Mouse (Mus musculus): ENCODE data around the gene Gm11172.
A peak's percentile ranks its signal among the peaks of the same experiment; 100 is the strongest.
"Not testable (repeated sequence)": the region's sequence is repeated elsewhere in the genome, so short reads cannot be mapped to it uniquely, and the experiment has no call there.

The Gm11172 gene

DNA sequence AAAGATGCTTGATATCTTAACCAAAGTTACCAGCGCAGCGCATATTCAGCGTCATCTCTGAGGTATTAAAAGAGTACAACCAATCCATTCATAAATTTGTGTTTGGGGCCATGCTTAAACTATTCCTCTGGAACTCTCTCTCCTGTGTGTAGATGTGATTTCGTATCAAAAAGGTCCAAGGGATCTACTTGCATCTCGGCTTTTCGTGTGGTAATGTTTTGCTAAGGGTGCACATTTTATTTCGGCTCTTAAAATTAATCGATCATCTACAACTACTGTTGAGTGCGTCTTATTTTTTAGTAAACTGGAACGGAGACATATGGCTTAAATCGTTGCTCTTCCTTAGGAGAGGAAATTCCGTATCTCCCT, 21.8 kb downstream of the Gm11172 start:
- DNase-seq (ENCODE audit: low spot score in 2 of 2): no peak

DNA sequence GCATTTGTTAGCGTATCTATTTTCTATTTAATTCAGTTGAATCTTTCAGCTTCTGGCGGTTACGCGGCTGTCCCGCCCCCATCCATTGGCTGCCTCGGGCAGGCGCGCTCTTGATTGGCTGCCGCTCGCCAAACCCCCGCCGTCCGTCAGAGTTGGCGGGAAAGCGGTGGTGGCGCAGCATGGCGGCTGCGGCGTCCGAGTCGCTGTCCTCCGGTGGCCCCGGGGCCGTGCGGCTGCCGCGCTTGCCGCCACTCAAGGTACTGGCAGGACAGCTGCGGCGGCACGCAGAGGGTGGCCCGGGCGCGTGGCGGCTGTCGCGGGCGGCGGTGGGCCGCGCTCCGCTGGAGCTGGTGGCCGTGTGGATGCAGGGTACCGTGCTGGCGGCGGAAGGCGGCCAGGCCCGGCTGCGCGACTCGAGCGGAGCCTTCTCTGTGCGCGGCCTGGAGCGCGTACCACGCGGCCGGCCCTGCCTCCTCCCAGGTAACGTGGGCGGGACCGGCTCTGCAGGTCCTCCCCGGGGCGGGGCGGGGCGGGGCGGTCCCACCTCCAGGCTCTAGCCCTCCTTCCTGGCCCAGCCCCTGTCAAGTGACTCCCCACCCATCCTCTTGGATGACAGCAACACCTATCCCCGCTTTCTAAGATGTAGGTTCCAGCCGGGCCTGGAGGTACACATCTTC, 22.3 kb downstream of the Gm11172 start, which contains the start of gene Rmi2:
Rmi2 (plus strand) TSS at position 149 of the 677 bp plus-strand sequence.
- peak; percentile 61 to 82 for DNase-seq (ENCODE audit: low spot score in 2 of 2)

DNA sequence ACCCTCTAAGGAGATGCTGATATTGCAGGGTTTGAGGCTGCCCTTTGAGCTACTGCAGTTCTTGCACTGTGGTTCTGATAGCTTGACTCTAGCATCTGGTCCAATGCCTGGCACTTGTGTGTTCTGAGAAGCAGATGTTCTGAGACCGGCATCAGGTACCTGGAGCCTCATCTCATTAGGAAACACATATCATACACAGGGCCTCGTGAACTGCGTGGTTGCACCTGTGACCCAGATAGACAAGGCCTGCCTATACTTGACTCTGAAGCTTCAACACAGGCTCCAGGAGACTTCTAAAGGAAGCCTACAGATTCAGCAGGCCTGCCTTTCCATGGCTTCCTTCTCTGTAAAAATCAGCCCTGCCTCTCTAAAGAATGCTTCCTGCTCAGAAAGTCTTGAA, 23.7 kb downstream of the Gm11172 start:
- no peak for DNase-seq (ENCODE audit: low spot score in 2 of 2)

DNA sequence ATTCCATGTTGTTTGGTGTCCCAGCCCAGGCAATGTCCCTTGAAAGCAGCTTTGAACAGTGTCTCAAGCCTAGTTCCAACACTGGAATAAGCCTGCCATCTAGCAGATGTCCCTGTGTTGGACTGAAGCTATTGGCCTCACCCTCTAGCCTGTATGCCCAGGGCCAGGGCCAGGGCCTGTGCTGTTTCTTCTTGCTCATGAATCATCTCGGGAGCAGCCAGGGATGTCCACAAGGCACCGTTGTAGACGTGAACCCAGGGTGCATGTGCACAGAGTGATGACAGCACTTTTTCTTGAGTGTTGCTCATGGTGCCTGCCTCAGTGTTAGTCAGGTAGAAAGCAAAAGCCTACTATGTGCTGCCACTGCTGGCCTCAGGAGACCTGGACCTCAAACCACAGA, 24.5 kb downstream of the Gm11172 start:
- DNase-seq (ENCODE audit: low spot score in 2 of 2): no peak

DNA sequence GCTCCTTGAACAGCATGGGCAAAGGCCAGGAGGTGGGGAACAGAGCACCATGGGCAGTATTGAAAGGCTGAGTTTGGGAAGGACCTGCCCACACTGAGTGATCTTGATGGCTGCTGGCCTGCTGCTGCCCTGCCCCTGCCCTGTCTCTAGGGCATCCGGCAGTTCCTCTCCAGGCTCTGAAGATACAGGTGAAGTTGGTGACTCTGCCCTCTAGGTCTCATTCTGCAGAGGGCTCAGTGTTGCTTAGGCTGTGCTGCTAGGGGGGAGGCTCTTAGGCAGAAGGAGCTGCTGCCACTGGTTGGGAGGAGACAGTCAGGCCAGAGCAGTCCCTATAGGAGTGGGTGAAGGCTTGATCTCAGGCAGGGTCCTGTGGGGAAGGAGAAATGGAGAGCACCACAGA, 25.2 kb downstream of the Gm11172 start:
- DNase-seq (ENCODE audit: low spot score in 2 of 2): no peak

DNA sequence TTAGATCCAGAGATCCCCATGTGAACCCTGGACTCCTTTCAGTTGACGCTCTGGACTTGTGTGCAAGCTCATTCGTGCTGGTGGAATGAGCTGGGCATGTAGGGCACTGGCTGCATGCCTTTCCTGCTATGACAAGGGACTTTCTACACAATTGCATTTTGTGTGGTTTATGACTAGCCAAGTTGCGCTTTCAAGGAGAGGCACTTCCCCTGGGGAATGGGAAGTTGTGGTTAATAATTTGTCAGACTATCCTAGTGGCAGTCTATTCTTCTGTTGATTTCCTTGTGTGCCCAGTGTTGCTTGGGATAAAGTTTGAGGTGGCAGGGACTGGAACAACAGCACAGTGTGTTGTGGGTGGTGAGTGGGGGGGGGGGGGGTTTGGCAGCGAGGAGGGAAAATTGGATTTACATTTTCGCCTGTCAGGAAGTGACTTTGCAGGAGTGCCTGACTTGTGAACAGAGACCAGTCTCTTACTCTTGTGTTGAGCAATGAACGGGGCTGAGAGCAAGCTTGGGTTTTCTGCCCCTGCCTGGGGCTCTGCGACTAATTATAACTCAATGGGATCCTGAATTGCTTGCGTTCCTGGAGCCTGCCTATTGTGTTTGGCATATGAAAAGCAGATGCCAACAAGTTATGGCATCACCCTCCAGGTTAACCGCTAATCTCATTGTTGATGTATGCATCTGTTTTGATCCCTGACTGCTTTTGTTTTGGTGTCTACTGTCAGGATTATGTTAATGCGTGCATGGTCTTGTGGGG, 26.0 kb downstream of the Gm11172 start:
- no peak for DNase-seq (ENCODE audit: low spot score in 2 of 2)

DNA sequence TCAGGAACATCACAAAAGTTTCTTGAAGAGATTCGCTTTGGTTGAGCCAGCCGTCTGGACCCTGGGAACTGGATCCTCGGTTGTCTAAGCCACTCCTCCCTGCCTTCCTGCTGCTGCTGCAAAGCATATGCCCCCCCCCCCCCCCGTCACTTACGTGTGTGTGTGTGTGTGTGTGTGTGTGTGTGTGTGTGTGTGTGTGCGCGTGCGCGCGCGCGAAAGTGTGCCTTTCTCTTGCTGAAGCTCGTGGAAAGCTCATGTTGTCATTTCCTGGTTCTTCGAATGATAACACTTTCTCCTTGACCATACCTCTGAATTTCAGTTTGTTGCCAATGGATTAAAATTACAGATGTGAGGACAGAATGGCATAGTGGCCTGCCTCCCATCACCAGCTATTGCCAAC, 27.3 kb downstream of the Gm11172 start:
- DNase-seq (ENCODE audit: low spot score in 2 of 2): no peak

DNA sequence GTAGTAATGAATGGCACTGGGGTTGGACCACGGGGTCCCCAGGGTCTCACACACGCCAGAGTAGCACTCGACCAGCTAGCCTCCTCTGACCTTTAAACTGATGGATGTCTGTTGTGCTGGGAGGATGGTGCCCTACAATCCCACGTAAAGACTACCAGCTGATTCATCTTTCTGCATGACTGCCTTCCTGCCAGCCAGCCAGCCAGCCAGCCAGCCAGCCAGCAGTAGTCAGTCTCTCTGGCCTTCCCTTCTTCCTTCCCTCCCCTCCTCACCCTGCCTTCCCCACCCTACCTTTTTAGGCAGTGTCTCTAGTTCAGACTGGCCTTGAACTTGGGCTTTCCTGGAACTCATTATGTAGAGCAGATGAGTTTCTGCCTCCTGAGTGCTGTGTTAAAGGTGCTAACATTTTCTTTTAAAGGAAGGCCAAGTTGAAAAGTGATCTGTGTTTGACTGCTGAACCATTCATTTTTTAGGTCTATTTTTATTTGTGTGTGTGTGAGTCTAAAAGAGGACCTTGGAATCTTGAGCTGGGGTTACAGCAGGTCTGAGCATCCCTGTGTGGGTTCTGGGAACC, 29.7 kb downstream of the Gm11172 start:
- DNase-seq (ENCODE audit: low spot score in 2 of 2): no peak

DNA sequence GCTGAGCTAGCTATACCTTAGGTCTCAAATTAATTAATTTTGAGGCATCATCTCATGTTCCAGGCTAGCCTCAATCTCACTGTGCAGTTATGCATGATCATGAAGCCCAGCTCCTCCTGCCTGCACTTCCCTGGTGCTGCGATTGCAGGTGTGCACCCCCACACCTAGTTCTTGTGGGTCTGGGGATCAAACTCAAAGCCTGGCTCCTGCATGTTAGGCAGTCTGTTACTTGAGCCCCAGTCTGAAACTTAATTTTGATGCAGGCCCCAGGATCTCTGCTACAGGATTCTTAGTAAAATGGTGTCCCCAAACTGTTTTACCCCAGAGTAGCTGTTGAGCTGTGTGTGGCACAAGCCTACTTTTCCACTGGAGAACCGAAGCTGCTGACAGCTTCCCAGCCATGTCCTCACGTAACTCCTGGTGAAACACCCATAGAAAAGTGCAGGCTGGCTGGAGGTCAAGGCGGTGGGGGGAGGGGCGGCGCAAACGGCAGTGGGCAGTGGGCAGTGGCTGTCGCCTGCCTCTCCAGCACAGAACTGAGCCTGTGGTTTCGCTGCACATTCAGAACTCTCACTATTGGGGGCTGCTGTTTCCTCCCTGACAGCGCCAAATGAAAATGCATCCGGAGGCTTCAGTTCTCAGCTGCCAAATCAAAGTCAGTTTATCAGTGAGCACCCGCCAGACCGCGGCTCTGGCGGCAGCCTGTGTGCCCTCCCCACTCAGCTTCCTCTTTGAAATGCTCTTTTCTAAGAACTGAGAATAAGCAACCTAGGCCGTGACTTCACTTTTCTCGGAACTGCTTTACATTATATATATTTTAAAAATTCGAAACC, 31.0 kb downstream of the Gm11172 start:
- no peak for DNase-seq (ENCODE audit: low spot score in 2 of 2)

DNA sequence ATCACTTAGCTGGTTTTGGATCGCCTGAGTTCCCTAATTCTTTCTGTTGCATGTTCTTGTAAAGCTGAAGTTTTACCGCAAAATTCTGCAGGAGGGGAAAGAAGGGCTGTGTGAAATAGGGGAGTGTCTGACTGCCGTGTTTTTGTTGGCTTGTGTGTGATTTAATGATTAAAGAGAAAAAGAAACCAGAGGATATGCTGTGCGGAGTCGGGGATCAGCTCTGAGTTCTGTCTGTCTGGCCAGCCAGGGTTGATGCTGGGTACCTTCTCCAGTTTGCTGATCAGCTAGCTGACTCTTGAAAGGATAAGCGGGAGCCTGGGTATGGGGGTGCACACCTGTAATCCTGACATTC, 31.6 kb downstream of the Gm11172 start:
- no peak for DNase-seq (ENCODE audit: low spot score in 2 of 2)

DNA sequence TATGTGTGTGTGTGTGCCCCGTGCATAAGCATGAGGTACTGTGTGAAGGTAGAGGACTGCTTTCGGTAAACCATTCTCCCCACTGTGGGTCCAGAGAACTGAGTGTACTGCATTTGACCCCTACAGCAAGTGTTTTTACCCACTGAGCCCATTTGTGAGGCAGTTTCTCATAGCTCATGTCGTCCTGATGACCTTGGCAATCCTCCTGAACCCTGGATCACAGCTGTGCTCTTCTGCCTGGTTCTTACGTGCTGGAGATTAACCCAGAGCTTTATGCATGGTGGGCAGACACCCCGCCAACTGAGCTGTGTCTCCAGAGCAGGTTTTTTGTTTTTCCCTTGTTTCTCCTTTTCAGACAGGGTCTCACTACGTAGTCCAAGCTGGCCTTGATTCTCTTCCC, 33.2 kb downstream of the Gm11172 start:
- DNase-seq (ENCODE audit: low spot score in 2 of 2): no peak

DNA sequence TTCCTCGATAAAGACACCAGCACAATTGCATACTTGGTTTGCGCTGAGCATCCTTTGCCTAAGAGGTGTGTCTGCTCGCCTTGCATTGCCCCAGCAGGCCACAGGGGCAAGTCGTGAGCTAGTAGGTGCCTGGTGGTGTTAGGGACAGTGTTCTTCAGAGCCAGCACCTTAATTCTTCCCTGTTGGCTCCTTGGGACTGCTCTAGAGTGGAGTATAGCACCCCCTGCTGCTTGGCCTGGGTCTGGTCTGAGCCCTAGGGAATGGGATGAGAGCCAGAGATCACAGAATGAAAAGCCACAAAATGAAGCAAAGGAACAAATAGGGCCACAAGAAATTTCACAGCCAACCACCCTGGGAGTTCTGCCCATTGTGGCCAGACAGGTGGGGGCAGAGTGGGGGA, 33.8 kb downstream of the Gm11172 start:
- peak in 1 of 2 experiments; percentile 44 for DNase-seq (ENCODE audit: low spot score in 2 of 2)

DNA sequence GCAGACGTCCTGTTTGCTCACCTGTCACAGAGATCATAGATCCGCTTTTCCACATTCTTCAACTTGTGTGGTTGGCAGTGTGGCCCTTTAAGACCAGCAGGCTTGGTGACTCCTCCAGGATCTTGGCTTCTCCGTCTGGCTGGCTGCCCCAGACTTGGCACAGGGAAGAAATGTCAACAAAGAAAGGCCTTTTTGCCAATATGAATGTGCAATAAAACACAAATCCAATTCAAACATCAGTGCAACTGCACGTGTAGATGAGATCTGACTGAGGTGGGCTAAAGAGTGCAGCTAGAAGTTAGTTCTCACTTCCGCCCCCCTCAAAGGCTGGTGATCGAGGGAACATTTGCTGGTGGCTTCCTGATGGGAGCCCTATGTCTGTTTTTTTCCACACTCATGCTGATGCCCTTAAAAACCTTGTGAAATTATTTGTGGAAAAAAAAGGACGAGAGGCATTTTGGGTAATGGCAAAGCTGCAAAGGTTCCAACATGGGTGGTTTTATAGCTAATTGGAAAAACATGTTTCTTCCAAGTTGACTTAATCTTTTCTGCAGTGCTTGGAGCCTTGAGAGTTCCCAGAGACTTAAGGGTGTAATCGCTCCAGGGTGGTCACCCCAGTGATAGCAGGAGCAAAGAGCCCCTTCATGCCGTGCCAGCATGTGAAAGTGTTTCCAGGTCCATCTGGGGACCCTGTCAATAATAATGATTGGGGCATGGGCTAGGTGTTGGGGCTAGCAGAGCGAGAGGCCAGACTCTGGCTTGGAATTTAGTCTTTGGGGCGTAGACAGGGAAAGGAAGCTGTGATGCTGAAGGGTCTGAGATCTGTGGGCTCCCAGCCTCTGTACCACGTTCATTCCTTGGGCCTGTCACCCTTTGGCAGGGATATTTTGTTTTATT, 37.5 kb downstream of the Gm11172 start:
- no peak for DNase-seq (ENCODE audit: low spot score in 2 of 2)

DNA sequence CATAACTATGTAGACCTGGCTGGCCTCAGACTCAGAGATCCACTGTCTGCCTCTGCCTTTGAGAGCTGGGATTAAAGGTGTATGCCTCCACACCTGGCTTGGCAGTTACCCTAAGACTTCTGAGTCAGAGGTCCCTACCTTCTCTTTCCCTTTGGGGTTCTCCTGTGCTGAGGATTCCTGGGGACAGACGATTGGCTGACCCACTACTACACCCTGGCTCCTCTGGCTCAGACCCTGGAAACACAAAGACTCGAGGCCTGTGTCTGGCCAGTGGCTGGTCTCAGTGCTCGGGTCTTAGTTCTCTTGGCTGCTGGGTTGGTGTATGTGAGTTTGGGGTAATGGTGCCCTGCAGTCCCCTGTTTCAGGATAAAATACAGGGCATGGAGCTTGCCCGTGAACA, 38.2 kb downstream of the Gm11172 start:
- no peak for DNase-seq (ENCODE audit: low spot score in 2 of 2)

DNA sequence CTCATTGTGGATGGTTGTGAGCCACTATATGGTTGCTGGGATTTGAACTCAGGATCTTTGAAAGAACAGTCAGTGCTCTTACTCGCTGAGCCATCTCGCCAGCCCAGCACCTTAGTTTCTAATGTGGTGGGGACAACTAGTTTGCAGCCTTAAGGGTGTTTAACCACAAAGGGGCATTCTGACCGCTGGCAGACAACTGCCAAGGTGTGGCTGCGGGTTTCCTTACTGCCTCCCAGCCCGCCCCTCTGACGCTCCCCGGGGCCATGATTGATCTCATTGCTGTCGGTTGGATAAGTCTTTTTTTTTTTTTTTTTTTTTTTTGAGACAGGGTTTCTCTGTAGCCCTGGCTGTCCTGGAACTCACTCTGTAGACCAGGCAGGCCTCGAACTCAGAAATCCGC, 39.5 kb downstream of the Gm11172 start:
- DNase-seq (ENCODE audit: low spot score in 2 of 2): not testable (repeated sequence)

DNA sequence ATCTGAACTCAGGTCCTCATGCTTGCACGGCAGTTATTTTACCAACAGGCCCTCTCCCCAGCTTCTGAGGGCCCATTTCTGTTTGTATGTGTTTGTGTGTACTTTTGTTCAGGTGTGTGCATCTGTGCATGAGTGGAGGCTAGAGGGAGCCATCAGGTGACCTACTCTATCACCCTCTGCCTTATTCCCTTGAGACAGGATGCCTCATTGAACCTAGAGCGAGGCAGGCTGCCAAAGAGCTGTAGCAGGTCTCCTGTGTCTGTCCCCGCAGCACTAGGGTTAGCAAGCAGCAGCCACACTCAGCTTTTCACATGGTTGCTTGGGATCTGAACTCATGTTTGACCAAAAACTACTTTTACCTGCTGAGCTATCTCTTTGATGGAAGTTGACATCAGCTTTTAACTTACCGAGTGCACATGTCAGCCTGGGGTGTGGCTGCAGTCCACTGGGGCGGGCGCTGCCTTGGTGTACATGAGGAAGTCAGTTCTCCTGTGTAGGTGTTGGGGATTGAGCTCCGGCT, 47.1 kb downstream of the Gm11172 start:
- no peak for DNase-seq (ENCODE audit: low spot score in 2 of 2)

DNA sequence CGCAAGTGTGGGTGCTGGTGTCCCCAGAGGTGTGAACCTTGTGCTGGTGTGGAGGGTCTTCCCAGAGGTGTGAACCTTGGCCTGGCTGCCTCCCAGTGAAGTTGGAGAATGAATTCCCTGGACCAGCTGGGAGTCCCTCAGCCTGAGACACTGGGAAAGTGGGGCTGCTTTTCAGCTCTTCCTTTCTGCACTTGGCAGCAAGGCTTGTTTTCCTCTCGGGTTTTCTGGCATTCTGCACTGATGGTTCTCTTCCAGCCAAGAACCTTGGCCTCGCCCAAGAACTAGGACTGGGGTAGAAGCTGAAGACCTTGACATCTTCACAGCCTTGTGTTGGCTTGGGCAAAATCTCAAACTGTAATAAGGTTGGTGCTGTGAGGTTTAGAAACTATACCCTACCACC, 48.7 kb downstream of the Gm11172 start:
- no peak for DNase-seq (ENCODE audit: low spot score in 2 of 2)
